Mouse (Mus musculus): Measurements from ENCODE around the gene Lmf2. TPM values are rescaled to one million over a fixed set of nuclear protein-coding genes. Genes with fewer than 3 reads are reported as not detected.
A peak's percentile ranks its signal among the peaks of the same experiment; 100 is the strongest.

The Lmf2 gene
- polyA plus RNA-seq (2012; rRNA removed): 22.8 and 33.3 TPM in 2 replicates

GRCm38 (mm10) chr15:89355241-89356187 lies at the start of gene Lmf2, which contains the start of gene Ncaph2:
Lmf2 (minus strand) TSS chr15:89355659.
Ncaph2 (plus strand) TSS chr15:89355719.
- WGBS: under 1% methylated on average over 64 of the region's 64 CpGs

DNA sequence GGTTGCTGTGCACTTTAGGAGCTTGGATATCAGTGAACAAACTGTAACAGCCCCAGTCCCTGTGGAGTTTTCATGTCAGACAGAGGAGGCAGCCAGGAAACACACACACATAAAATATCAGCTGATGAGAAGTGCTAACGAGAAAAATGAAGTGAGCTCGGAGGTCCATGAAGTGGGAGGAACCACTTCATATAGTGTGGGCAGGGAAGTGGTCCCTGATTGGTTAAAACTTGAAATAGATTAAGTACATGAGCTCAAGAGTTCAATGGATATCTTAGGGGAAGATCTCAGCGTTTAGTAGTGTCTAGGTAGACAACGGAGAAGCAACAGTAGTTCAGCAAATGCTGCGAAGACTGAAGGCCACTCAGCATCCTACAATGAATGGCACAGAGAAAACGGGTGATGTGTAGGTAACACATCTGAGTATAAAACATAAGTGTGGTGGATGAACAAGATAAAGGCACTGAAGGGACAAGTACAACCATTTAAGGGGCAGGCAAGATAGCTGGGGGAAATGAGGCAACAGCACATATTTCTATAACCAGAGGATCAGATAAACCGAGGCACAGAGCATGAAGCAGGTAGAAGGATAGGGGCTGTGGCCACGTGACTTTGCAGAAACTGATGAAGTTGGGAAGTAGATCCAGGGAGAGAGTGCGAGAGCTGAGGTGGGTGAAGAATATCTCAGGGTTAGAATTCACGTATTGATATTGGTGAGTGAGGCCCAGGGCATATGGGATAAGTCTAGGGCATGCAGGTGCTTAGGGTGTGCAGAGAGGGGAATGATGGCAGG lies 49.6 kb upstream of the Lmf2 start:
- Histone ChIP-seq H3K4me3 (ENCODE audit: low read depth, low read length) (no peak overlapping the region), H3K4me1 (ENCODE audit: control insufficient read depth, insufficient read depth, insufficient read length, low read length) (peaks cover 4% of the 10 kb centered on the region; the same call in 1 of the 2 replicates), H3K27me3 (ENCODE audit: control insufficient read depth, insufficient read depth, low read length) (no peaks in the 10 kb centered on the region), H3K27ac (ENCODE audit: insufficient read depth, low read depth, low read length) (no peak overlapping the region), H3K36me3 (ENCODE audit: control insufficient read depth, insufficient read depth, low read length) (no peaks in the 10 kb centered on the region)
- WGBS: 74% methylated on average over 10 of the region's 10 CpGs
- no peak for TF ChIP-seq POLR2A (IDR thresholded peaks at IDR 0.05; ENCODE audit: low read depth, low read length)
- no peak for TF ChIP-seq CTCF (IDR thresholded peaks at IDR 0.05; ENCODE audit: extremely low read depth, insufficient read length, insufficient replicate concordance, low read depth, low read length)

More at GRCm38 (mm10) chr15:89355241-89356187, at the start of gene Lmf2, which contains the start of gene Ncaph2:
- Histone ChIP-seq H3K27me3 (ENCODE audit: control insufficient read depth, insufficient read depth, low read length) (no peaks in the 10 kb centered on the region), H3K4me3 (ENCODE audit: low read depth, low read length) (peak within 1 kb of the TSS; percentile 97), H3K4me1 (ENCODE audit: control insufficient read depth, insufficient read depth, insufficient read length, low read length) (peaks cover 8% of the 10 kb centered on the region), H3K27ac (ENCODE audit: insufficient read depth, low read depth, low read length) (peak within 1 kb of the TSS; percentile 65), H3K36me3 (ENCODE audit: control insufficient read depth, insufficient read depth, low read length) (peaks cover 30% of the 10 kb centered on the region)
- TF ChIP-seq POLR2A (IDR thresholded peaks at IDR 0.05; ENCODE audit: low read depth, low read length) (no peak; the same call in none of the 2 replicates), CTCF (IDR thresholded peaks at IDR 0.05; ENCODE audit: extremely low read depth, insufficient read length, insufficient replicate concordance, low read depth, low read length) (no peak)

- TF ChIP-seq CTCF (IDR thresholded peaks at IDR 0.05; ENCODE audit: extremely low read depth, insufficient read length, insufficient replicate concordance, low read depth, low read length): no peak
- Histone ChIP-seq H3K27ac (ENCODE audit: insufficient read depth, low read depth, low read length) (no peak overlapping the region), H3K27me3 (ENCODE audit: control insufficient read depth, insufficient read depth, low read length) (no peaks in the 10 kb centered on the region), H3K4me3 (ENCODE audit: low read depth, low read length) (no peak overlapping the region), H3K4me1 (ENCODE audit: control insufficient read depth, insufficient read depth, insufficient read length, low read length) (peaks cover 11% of the 10 kb centered on the region), H3K36me3 (ENCODE audit: control insufficient read depth, insufficient read depth, low read length) (no peaks in the 10 kb centered on the region)
- 93% methylated on average over 1 of the region's 1 CpGs for WGBS
Observed at GRCm38 (mm10) chr15:89402471-89402870, 47.0 kb upstream of the Lmf2 start.

DNA sequence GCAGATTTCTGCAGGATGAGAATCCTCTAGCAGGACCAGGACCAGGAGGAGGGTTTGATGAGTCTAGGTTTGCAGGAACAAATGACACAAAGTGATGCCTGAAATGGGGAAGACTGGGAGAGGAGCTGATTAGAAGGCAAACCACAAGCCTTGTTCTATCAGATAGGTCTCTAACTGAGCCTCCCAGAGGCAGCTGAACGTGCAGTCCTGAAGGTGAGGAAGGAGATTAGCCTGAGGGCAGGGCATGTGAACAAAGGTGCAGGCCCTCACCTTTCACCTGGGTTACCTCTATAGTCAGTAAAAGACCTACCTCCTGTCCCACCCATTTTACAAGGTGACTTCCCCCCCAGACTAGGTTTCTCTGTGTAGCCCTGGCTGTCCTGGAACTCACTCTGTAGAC lies 44.3 kb upstream of the Lmf2 start:
- Histone ChIP-seq H3K4me1 (ENCODE audit: control insufficient read depth, insufficient read depth, insufficient read length, low read length) (peaks cover 20% of the 10 kb centered on the region), H3K4me3 (ENCODE audit: low read depth, low read length) (no peak overlapping the region), H3K27ac (ENCODE audit: insufficient read depth, low read depth, low read length) (peak overlapping the region; percentile 100), H3K27me3 (ENCODE audit: control insufficient read depth, insufficient read depth, low read length) (no peaks in the 10 kb centered on the region), H3K36me3 (ENCODE audit: control insufficient read depth, insufficient read depth, low read length) (no peaks in the 10 kb centered on the region)
- TF ChIP-seq CTCF (IDR thresholded peaks at IDR 0.05; ENCODE audit: extremely low read depth, insufficient read length, insufficient replicate concordance, low read depth, low read length) (no peak), POLR2A (IDR thresholded peaks at IDR 0.05; ENCODE audit: low read depth, low read length) (no peak)
- 20% methylated on average over 1 of the region's 1 CpGs for WGBS

GRCm38 (mm10) chr15:89398146-89398545 lies 42.7 kb upstream of the Lmf2 start:
- Histone ChIP-seq H3K27me3 (ENCODE audit: control insufficient read depth, insufficient read depth, low read length) (no peaks in the 10 kb centered on the region), H3K36me3 (ENCODE audit: control insufficient read depth, insufficient read depth, low read length) (no peaks in the 10 kb centered on the region), H3K4me3 (ENCODE audit: low read depth, low read length) (no peak overlapping the region), H3K4me1 (ENCODE audit: control insufficient read depth, insufficient read depth, insufficient read length, low read length) (peaks cover 20% of the 10 kb centered on the region), H3K27ac (ENCODE audit: insufficient read depth, low read depth, low read length) (peak overlapping the region; percentile 100)
- TF ChIP-seq POLR2A (IDR thresholded peaks at IDR 0.05; ENCODE audit: low read depth, low read length): no peak
- no peak for TF ChIP-seq CTCF (IDR thresholded peaks at IDR 0.05; ENCODE audit: extremely low read depth, insufficient read length, insufficient replicate concordance, low read depth, low read length)
- 67% methylated on average over 2 of the region's 2 CpGs for WGBS

GRCm38 (mm10) chr15:89396883-89397282 lies 41.4 kb upstream of the Lmf2 start:
- Histone ChIP-seq H3K27ac (ENCODE audit: insufficient read depth, low read depth, low read length) (peak overlapping the region; percentile 99), H3K4me3 (ENCODE audit: low read depth, low read length) (no peak overlapping the region), H3K27me3 (ENCODE audit: control insufficient read depth, insufficient read depth, low read length) (no peaks in the 10 kb centered on the region), H3K4me1 (ENCODE audit: control insufficient read depth, insufficient read depth, insufficient read length, low read length) (peaks cover 20% of the 10 kb centered on the region), H3K36me3 (ENCODE audit: control insufficient read depth, insufficient read depth, low read length) (no peaks in the 10 kb centered on the region)
- WGBS: 33% methylated on average over 4 of the region's 4 CpGs
- no peak for TF ChIP-seq POLR2A (IDR thresholded peaks at IDR 0.05; ENCODE audit: low read depth, low read length)
- TF ChIP-seq CTCF (IDR thresholded peaks at IDR 0.05; ENCODE audit: extremely low read depth, insufficient read length, insufficient replicate concordance, low read depth, low read length): no peak

Data from small intestine, adult 2 months (tissue).